Mouse (Mus musculus): ENCODE data around the gene Lrrc4c.

- TF ChIP-seq CTCF (IDR thresholded peaks at IDR 0.05; ENCODE audit: borderline replicate concordance, extremely low read depth, insufficient read depth, insufficient read length): peak; percentile 47; the same call in 1 of the 2 replicates
- no peak for TF ChIP-seq POLR2A (IDR thresholded peaks at IDR 0.05; ENCODE audit: borderline replicate concordance, extremely low read depth, insufficient read depth, insufficient read length, poor library complexity, severe bottlenecking)
These were observed 1.4 kb upstream of the Lrrc4c start for GRCm38 (mm10) chr2:96316531-96316930.
